Mouse (Mus musculus) layer of hippocampus, adult 11-12 months (tissue): ENCODE measurements around the gene Ttc9c.

Source experiments
- DNase-seq: peaks from one replicate; pipeline ENCODE4 v3.0.0; 2022; ENCODE audit warnings: low spot score

Ttc9c gene

DNA sequence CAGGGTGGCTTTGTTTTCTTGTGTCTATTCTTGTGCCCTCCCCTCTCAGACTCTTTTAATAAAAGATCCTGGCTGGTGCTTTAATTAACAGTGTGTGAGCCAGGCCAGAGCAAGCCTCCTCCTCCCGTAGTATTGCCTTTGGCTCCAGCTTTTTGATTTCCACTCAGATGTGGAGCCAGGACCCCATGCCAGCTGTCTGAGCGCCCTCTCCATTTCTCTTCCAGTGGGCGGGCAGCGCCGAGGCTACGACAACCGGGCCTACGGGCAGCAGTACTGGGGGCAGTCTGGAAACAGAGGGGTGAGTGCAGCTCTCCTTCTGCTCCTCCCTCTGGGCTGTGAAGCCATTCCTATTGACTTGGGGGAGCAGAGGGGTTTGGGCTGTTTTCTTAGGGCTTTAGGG lies 11.5 kb upstream of the Ttc9c start:
- DNase-seq: no peak

DNA sequence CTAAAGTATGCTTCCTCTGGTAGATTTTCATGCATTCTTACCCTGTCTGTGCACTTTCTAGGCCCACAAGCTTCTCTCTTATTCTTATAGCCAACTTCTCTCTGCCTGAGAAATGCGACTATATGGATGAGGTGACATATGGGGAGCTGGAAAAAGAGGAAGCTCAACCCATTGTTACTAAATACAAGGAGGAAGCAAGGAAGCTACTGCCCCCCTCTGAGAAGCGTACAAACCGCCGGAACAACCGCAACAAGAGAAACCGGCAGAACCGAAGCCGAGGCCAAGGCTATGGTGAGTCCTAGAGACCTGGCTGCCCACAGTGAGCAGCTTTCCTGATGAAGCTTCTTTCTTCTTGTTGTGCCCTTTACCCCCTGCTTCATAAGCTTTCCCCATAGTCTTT lies 10.5 kb upstream of the Ttc9c start, which contains the start of gene AC129217.1:
Gene AC129217.1 (plus strand): TSS at position 114 of the 400 bp plus-strand sequence.
- no peak for DNase-seq

DNA sequence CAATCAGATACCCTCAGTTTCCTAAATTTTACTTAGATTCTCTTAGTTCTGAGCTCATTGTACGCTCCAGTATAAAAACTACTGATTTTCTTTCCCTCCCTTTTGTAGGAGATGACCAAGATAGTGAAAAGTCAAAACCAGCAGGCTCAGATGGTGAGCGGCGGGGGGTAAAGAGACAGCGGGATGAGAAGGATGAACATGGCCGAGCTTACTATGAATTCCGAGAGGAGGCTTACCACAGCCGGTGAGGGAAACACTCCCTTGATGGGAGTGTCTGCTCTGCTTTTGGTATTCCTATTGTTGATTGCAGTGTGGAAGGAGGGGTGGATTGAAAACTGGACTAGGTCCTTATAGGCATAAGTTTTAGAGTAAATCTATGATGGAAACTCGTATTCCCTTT lies 3.6 kb upstream of the Ttc9c start:
- no peak for DNase-seq

DNA sequence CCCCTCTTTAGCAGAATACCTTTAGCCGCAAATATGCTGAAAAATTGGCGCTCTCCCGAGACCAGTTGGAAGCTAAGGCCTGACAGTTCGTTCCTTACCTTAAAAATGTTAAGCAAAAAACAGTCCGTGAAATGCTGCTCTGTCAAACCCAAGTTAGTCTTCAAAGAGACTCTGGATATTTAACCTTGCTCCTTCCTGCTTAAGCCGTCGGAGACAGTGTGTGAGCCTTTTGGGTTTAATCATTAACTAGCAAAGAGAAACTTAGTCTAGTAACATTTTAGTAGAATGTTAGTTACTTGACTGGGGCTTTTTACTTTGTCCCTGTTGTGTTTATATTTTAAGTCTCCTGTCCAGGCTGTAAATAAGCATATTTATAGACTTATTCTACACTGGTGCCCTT lies 2.0 kb upstream of the Ttc9c start:
- no peak for DNase-seq

DNA sequence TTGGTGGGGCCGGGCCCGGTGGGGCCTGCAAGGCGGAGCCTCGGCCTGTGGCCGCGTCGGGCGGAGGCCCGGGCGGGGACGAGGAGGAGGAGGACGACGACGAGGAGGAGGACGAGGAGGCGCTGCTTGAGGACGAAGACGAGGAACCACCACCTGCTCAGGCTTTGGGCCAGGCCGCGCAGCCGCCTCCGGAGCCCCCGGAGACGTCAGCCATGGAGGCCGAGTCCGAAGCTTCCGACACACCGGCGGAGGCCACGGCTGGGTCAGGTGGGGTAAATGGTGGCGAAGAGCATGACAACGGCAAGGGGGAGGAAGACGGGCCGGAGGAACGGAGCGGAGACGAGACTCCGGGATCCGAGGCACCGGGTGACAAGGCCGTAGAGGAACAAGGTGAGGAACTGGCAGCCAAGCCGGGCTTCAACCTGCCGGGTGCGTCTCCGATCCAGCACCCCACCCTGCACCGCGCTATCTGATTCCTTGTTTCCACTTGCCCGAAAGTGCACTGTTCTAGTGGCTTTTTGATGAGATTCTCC lies 1.4 kb upstream of the Ttc9c start:
- DNase-seq: peak; percentile 36

DNA sequence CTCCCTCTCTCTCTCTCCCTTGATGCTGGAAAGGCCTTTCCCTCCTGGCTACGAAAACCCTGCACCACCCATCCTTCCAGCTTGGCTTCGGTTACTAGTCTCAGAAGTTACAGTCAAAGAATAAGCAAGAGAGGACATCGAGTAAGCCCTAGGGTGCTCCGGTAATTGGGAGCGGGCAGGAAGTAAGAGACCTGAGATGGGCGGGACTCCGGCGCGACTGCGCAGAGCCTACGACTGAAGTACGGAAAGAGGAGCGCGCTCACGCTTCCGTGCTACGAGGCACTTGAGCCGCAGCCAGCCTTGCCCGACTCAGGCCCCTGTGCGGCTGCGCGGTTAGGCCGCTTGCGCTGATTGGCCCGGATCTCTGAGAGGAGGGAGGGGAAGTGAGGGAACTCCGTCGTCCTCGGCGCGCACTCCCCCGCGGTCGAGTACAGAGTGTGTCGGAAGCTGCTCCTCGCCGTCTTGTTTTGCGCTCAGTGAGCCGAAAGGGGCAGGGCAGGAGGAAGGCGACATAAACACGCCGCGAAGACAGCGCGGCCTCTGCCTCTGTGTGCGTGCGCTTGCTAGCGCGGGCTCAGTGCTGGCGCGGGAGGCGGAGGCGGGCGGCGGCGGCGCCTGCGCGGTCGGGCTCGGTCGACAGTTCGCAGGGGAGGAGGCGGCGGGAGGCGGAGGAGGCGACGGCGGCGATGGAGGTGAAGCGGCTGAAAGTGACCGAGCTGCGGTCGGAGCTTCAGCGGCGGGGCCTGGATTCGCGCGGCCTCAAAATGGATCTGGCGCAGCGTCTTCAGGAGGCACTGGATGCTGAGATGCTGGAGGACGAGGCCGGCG lies 677 bp upstream of the Ttc9c start, which contains the start of gene Hnrnpul2:
Gene Hnrnpul2 (plus strand): TSS at position 415 of the 828 bp plus-strand sequence.
- DNase-seq: peak; percentile 98

DNA sequence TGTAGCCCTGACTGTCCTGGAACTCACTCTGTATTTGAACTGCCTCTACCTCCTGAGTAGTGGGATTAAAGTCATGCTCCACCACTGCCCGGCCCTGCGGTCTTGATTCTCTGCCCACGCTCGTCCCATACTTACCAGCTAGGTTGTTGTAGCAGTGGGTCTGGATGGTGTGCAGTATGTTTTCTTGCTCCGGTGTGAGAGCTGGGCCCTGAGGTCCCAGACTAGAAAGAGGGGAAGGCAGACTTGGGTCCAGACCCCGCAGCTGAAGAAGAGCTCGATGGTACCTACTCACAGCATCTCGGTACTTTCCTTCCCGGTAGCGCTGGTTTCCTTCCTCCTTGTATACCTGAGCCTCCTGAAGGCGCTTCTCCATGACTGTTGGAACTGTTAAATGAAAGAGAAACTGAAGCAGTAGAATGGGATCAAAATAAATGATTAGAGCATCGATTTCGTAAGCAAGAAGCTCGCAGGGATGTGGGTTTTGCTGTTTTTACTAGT lies 783 bp downstream of the Ttc9c start:
- DNase-seq: no peak

DNA sequence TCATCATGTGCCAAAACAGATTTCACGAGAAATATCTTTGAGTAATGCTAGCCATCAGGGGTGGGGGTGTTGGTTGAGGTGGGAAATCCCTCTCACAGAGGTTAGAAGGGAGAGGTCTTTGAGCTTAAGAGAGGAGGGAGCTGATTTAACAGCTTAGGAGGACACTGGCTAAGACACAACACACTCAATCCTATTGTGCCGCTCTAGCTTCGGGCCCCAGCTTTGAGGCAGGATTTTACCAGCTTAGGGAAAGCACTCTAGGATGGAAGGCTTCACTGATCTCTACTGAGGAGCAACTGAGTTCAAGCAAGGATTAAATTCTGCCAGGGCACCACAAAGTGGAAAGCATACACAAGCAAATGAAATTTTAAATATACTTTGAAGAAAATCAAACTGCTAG lies 2.1 kb downstream of the Ttc9c start:
- DNase-seq: no peak

DNA sequence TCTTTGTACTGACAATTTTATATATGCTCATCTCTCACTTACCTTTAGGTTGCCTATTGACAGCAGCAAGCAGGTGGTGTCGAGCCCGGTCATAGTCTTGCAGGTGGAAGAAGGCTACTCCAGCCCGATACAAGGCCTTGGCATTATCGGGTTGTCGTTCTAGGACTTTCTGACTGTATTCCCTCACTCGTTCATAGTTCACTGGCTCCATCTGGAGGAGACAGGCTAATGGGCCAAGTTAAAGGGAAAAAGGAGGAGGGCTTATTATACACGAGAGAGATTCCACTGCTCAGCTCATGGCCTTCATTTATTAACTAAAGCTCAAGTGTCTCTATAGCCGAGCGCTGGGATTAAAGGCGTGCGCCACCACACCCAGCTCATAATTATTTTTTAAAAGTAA lies 3.3 kb downstream of the Ttc9c start:
- no peak for DNase-seq

DNA sequence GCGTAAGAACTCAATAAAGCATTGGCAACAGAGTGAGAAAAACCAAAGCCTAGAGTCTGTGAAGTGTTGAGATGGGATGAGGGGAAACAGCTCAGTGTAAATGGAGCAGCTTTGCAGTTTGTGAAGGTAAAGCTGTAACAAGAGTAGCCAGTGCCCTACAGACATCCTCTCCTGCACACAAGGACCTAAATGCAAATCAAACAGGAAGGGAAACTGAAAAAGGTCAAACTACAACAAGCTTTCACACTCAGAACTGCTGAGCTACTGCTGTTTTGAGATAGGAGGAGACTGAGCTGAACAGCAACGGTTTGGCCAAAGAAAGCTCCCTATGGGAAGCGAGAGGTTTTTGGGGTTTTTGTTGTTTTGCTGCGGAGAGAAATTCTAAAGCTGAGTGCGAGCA lies 12.3 kb downstream of the Ttc9c start:
- DNase-seq: no peak

DNA sequence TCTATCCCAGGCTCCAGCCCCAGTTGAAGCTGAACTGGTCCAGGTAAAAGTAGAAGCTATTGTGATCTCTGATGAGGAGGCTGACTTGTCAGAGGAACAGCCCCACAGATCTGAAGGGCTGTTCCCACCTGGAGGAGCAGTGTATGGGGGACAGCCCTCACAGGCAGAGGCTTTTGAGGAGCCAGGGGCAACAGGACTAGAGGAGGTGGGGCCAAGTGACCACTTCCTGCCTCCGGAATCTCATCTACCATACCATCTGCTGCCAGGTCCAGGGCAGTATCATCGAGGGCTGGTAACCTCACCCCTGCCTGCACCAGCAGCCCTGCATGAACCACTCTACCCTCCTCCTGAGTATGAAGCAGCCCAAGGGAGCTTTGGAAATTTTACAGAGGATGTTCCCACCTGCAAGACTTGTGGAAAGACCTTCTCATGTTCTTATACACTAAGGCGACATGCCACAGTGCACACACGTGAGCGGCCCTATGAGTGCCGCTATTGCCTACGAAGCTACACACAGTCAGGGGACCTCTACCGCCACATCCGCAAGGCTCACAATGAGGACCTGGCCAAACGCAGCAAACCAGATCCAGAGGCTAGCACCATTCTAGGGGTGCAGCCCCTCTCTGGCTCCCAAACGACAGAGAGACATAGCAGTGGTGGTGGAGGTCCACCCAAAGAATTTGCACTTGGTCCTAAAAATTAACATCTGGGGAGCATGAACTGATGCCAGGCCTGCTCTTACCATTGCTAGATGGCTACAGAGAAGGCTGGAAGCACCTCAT lies 15.1 kb downstream of the Ttc9c start:
- DNase-seq: no peak

DNA sequence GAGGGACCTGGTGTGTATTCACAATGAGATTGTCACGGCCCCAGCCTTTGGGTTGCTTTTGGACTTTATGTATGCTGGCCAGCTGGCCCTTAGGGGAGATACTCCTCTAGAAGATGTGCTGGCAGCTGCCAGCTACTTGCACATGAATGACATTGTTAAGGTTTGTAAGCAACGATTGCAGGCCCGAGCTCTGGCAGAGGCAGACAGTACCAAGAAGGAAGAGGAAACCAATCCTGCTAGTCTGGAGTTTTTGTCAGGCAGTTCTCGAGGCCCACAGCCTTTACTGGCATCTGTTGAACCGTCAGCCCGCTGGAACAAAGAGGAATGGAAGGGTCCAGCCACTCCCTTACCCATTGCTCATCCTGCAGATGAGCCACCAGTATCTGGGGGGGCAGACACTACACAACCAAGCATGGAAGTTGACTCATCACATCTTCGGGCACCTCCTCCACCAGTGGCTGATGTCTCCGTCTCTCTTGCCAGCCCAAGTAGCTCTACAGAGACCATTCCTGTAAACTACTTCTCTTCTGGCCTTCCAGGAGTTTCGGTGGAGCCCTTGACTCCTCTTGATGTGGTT lies 15.8 kb downstream of the Ttc9c start:
- DNase-seq: no peak

DNA sequence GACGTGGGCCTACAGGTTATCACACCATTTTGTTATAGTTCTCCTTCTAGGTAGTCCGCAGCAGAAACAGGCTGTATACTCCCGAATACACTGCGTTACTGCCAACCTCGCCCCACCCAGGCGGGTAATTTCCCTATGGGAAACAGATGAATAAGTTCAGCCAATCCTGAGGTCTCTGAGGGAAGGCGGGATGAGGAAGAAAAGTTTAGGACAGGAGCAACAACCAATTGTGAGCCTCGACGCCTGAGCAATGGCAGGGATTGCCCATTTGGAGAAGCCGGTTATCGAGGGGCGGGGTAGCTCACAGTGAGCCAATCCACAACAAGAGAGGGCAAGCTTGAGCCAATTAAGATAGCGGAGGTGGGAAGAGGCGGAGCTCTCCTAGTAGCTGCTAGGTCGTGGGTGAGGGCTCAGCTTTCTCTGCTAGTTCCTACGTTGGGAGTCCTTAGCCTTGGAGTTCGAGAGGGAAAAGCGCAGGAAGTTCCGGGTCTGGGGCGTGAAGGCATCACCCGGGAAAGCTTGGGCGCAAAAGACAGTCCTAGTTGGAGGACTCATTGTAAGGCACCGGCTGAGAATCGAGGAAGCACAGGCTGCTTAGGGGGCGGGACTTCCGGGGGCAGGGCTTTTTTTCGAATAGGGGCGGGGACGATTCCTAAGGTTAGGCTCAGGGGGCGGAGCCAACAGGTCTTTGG lies 16.9 kb downstream of the Ttc9c start, which contains the start of gene Zbtb3:
Gene Zbtb3 (plus strand): TSS at position 426 of the 692 bp plus-strand sequence.
- DNase-seq: peak; percentile 97

DNA sequence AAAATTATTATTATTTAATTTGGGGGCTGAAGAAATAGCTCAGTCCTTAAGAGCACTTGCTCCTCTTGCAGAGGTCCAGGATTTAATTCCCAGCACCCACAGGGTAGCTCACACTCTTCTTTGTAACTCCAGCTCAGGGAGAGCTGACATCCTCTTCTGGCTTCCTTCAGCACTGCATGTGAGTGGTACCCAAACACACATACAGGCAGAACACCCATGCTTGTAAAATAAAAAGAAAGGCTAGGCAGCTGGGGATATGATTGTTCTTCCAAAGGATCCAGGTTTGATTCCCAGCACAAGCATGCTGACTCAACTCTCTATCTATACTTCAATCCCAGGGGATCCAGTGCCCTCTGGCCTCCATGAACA lies 20.2 kb downstream of the Ttc9c start:
- no peak for DNase-seq

DNA sequence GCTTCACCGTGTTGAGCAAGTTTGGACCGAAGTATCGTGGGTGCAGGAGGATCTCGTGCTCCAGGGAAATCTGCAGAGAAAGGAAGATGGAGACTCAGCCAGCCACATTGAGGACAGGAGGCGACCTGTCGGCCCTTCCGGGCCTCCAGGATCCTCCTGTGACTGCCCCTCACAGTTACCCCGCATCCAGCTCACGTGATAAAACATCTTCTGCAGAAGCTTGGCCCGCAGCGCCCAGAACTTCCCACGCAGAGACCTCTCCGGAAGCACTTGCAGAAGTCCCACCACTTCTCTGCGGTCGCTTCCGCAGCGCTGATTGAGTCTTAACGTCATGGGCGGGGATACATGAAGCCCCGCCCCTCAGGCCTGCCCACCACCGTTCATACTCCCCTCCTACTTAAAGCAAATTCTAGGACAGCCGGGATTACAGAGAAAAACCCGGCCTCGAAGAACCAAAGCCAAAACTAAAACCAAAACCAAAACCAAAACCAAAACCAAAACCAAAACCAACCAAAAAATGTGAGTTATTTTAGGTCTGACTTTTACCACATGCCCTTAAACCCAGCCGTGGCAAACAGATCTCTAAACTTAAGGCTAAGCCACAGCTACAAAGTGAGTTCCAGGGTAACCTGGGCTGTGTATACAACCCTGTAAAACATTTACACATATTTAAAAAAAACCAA lies 20.7 kb downstream of the Ttc9c start, which contains the start of gene Polr2g:
Gene Polr2g (minus strand): TSS at position 314 of the 683 bp plus-strand sequence.
- peak; percentile 94 for DNase-seq

DNA sequence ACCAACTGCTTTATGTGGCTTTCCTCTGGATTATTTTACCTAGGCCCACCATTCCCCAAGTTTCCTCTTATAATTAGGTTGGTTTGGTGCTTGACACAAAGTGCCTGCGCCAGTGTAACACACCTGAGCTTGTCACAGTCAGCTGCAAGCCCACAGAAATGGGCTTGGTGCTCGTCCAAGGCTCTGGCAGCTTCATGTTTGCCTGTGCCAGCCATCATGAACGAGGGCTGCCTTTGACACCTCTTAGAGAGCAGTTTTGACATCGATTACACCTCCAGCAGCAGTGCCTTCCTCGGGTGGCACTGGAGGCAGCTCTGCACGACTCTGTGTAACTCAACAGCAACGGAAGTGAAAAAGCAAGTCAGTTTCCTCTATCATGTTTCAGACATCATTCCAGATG lies 29.0 kb downstream of the Ttc9c start:
- DNase-seq: no peak

DNA sequence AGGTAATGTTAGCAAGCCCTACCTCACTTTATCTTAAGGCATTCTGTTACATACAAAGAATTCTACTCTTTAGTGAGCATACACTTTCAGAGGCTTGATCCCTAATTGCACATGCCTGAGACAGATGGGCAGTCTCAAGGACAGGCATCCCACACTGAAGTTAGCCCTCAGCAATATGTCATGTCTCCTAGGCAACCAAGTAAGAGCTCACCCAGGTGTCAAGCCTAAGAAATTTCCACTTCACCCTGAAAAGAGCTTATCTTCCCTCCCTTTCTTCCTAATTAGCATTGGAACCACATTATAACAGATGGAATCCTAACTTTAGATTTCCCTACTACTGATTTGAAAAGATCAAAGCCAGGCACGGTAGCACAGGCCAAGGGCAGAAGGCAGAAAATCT lies 30.0 kb downstream of the Ttc9c start:
- no peak for DNase-seq

DNA sequence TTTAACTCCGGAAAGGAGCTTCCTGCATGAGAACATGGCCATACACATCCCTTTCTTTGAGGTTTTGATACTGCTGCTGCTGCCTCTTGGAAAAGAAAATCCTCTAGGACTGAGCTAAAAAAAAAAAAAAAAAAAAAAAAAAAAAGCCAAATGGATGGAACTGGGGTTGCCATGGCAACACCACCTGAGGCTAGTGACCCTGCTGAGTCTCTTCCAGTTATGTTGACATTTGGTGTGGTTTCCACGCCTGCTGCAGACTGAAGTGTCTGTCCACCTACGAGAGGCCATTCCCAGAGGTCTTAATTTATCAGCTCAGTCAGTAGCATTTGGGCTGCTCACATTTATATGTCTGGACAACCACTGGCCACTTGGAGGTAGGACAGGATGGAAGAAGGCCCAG lies 30.6 kb downstream of the Ttc9c start:
- no peak for DNase-seq

DNA sequence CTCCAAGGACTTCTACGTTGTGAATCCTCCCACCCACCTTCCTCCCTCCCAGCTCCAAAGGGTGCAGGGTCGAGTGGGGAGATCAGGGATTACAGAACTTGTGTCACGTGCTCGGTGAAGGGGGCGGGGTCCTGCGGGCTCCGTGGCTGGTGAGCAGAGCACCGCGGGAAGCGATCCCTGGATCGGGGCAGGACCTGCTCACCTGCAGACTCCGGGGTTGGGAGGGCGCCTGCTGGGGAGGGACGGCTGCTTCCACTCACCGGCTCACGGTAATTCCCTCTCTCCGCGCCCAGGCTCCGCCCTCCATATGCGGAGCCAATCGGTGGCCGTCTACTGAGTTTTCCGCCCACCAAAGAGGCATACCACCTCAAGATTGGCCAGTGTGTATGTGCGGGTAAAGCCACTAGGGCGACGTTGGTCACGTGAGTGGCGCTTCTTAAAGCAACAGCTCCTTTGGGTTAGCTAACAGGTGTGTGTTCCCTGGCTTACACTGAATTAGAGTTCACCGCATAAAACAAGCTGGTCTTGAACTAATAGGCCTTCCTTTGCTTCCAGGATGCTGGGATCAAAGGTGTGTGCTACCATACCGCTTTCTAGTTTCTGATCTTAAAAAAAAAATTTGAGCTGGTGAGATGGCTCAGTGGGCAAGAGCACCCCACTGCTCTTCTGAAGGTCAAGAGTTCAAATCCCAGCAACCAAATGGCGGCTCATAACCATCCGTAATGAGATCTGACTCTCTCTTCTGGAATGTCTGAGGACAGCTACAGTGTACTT lies 32.9 kb downstream of the Ttc9c start, which contains the start of gene Taf6l:
Gene Taf6l (minus strand): TSS at position 410 of the 774 bp plus-strand sequence.
- DNase-seq: peak; percentile 95

DNA sequence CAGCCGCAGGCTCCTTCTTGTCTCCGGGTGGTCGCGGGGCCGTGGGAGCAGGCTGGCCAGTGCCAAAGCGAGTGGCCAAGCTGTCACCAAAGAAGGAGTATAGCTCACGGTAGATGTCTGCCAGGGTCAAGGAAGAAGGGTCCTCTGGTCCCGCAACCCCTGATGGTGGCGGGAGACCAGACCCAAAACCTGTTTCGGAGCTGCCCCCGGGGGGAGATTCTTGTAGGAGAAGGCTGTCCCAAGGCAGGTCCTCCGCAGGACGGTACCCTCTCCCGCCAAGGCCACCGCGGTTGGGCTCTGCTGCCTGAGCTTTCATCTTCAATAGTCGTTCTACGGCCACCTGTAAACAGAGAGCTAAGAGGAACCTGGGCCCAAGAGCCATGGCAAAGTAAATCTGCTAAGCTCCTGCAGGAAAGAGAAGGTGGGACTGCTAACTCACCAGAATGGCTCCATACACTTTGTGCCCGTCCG lies 44.1 kb downstream of the Ttc9c start:
- no peak for DNase-seq
